Mouse (Mus musculus) right cerebral cortex, postnatal 14 days (tissue): ENCODE measurements around the gene Cope.
A peak's percentile ranks its signal among the peaks of the same experiment; 100 is the strongest.

Experiments used
- DNase-seq: peaks from one replicate; pipeline ENCODE4 v3.0.0; 2022

Gene Cope

DNA sequence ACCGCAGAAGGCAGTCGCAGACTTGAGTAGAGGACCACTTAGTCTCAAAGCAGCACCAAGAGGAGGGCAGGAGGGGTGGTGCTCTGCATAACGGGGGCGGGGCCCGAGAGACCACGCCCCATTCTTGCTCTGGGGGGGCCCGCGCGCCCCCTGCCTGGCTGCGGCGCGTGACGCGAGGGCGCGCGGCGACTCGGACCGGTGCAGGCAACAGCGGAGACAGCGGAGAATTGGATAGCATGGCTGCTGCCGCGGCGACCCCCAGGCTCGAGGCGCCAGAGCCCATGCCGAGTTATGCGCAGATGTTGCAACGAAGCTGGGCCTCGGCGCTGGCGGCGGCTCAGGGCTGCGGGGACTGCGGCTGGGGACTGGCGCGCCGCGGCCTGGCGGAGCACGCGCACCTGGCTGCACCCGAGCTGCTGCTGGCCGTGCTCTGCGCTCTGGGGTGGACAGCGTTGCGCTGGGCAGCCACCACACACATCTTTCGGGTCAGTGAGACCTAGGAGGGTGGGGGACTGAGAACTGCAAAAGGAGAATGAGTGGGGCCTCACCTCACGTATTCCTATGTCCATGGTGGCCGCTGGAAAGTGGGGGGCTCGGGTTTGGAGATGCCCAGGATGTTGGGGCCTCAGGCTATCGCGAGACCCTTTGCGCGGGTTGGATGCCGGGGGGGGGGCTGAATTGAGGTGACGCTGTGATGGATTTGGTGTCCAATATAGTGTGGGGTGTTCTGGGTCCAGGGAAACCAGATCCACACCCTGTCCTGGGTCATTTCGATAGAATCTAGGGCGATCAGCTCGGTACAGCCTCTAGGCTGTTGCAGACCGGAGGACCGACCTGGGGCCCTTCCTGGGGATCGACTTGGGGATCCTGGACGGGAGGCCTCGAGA is 13.5 kb downstream of the Cope start, which contains the start of gene Cers1:
Gene Cers1, plus strand, starts transcription at position 152 of the 887 bp plus-strand sequence.
- DNase-seq, result peak; percentile 80

DNA sequence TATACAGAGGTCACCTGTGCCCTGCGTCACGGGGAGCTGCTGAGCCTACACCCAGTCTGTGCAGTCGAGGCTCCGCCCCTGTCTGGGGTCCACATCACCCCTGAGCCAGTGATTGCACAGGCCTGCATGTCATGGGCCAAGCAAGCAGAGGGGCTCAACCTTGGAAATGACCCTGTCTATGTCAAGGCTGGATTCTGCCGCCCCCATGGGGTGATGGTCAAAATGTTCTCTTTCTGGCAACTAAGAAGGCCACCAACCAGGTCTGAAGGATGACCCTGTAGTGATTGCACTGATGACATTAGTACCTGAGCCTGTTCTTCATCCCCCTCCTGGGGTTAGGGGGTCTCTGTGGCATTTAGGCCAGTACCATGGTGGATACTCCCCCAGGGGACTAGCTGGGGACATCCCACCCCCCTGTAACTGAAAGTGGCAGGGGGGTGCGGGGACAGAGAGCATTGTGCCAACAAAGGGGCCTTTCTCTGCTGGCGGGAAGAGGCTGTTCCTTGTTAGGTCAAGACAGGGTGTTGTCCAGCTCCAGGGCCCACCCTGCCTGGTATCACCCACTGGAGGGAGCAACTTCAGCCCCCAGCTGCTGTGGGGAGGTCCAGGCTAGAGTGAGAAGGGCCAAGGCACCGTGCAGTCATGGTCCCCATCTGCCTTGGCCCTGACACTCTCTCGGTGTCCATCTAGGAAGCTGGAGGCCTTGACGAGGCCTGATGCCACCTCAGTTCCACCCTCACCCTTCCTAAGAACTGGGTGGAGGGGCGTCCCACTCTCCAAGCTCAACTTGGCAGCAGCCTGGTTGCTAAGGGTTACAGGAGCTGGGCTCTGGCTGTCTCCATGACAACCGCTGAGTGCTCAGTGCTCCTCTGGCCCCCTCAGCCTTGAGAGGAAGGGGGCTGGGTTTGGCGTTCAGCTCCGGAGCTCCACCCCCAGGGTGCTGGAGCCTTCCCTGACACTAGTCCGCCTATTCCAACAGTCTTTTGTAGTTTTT is 14.5 kb downstream of the Cope start:
- DNase-seq, result peak; percentile 88

DNA sequence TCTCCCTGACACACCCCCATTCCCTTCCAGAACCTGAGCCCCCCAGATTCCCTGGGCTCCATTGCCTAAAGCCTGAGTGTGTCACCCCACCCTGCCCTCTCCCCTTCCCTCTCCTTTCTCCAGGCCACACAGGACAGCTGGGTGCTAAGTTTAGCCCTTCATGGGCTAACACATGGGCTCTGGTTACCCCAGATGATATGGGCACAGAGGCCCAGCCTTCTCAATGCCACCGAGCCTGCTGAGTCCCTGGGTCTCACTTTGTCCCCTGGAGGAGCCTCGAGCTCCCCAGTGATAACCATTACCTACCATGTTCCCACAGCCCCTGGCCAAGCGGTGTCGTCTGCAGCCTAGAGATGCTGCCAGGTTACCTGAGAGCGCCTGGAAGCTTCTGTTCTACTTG is 15.6 kb downstream of the Cope start:
- no peak for DNase-seq

DNA sequence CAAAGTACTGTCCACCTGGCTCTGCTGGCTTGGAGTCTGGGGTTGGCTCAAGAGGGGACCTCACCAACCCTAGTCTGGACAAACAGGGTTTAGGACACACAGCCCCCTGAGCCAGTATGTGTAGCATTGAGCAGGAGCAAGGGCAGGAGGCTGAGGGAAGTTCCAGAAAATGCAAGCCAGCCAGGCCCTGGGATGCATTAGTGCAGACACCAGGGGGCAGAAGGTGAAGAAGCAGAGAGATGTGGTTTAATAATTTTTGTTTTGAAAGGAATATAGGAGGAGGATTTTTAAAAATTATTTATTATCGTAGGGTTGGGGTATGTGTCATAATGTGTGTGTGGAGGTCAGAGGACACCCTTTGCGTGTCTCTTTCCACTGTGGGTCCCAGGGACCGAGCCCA is 21.4 kb downstream of the Cope start:
- DNase-seq, result no peak

DNA sequence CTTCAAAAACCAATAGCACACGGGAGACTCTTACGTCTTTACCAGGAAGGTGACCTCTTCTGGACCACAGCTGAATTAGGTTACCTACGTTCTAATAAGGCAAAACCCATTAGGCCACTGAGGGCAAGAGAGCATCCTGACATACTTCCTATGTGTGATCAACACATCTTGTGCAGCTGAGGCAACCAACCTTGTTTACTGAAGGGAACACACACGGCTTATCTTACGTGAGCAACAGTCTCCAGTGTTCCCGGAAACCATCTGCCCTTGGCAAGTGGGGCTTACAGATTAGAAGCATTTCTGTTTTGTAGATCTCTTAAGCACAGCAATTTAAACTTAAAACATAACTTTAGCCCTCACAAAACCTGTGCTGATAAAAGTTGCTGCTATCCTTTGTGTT is 25.2 kb downstream of the Cope start:
- DNase-seq, result no peak

DNA sequence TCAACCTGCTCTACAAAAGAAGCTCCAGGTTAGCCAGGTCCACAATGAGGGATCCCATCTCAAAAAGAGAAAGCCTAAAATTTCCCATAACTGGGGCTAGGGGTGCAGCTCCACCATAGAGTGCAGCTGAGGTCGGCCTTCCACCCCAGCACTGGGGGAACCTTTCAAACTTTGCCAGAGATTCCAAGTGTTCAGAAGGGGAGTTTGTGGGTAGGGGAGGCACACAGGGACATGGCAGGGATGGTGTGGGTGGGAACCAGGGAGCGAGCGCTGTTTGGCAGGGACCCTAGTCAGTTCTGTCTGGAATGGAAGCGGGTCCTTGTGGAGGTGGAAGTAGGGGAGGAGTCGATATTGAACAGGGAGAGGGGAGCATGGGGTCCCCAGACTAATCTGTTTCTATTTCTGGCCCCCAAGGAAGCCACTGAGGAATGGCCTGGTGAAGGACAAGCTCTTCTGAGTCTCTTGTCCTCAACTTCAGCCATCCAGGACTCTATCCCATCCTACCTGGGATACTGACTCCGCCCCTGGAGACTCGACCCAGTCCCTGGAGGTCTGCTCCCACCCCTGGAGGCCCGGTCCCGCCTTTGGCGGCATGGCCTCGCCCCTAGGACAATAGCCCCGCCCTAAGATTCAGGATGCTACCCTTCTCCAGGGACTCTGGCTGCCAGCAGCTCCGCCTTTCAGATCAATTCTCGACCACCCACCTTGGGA is 27.0 kb downstream of the Cope start, which contains the start of gene Gdf1:
Gene Gdf1, plus strand, starts transcription at position 694 of the 711 bp plus-strand sequence.
- no peak for DNase-seq

DNA sequence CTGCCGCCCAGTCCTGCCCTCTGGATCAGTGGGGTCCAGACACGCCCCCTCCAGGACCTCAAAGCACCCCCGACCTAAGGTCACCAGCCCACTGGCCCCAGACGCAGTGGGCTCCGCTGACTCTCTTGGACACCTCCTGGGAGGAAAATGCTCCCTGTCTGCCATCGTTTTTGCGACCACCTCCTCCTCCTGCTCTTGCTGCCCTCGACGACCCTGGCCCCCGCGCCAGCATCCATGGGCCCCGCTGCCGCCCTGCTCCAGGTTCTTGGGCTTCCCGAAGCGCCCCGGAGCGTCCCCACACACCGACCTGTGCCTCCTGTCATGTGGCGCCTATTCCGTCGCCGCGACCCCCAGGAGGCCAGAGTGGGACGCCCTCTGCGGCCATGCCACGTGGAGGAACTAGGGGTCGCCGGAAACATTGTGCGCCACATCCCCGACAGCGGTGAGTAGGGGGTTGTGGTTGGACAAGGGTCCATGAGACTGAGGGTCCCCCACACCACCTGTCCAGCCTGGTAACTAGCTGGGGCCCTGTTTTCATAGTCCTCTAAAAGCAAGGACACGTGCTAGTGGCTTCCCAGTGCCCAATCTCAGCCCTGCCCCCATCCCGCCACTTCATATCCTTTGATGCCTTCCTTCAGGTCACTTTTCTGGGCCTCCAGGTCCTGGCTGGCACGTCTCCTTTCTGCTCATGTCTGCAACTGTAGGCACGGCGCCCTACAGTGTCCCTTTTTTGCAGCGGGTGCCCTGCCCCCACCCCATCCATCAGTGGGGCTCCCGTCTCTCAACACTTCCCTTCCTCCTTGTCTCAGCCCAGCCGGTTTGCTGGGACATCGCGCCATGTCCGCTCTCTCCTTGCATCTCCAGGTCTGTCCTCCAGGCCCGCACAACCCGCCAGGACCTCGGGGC is 27.8 kb downstream of the Cope start:
- peak; percentile 48 for DNase-seq

DNA sequence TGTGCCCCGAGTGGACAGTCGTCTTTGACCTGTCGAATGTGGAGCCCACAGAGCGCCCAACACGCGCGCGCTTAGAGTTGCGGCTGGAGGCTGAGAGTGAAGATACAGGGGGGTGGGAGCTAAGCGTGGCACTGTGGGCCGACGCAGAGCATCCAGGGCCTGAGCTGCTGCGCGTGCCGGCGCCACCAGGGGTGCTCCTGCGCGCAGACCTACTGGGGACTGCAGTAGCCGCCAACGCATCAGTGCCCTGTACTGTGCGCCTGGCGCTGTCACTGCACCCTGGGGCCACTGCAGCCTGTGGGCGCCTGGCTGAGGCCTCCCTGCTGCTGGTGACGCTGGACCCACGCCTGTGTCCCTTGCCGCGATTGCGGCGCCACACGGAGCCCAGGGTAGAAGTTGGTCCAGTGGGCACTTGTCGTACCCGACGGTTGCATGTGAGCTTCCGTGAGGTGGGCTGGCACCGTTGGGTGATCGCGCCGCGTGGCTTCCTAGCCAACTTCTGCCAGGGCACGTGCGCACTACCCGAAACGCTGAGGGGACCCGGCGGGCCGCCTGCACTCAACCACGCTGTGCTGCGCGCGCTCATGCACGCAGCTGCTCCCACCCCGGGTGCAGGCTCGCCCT is 28.5 kb downstream of the Cope start:
- DNase-seq, result peak; percentile 76

DNA sequence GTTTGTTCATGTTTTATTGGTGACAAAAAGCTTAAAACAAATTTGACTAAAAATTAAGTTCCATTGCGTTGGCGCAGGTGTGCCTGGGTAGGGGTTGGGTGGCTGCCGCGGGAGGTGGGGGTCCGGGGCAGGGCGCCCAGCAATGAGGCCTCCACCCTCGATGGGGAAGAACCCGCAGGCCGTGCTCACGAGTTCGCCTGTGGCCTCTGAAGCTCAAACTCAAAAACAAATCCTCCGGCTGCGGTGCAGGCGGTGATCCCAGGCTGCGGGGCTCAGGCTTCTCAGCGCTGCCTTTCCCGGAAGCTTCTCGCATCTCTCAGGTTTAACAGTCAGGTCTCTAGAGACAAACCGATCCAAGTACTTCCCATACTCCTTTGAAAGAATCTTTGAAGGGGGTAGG is 29.2 kb downstream of the Cope start:
- peak; percentile 47 for DNase-seq

DNA sequence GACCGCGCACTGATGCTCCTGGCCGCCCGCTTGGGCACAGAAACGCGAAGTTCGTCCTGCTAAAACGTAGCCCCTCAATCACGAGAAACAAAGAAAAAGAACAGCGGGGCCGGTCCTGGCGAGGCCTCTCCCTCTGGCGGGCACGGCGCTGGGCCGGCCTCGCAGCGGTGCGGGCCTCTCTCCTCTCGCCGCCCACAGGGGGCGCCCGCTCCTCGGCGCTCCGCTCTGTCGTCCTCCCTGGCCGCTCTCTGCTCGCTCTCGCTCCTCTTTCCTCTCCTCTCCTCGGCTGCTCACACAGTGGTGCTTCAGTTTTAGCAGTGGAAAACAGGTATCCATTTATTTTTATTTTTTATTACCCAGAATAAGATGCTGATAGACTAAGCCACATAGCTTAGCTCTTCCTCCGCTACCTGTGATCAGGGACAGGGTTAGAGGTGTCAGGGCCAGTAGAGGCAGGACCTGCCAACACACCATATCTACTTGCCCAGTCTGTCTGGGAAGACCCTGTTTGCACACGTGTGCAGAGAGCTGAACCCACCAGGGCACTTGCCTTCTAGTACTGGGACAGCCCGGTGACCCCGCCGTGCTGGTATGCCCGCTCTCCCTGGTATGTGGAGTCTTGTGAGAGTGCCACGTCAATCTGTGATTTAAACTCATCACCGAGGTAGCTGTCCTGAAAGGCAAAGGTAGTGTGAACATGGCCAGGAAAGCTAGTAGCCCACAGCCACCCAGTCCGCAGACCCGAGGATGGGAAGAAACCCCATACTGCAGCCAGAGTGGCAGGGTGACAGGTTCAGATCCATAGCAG is 30.0 kb downstream of the Cope start:
- DNase-seq, result peak; percentile 82

DNA sequence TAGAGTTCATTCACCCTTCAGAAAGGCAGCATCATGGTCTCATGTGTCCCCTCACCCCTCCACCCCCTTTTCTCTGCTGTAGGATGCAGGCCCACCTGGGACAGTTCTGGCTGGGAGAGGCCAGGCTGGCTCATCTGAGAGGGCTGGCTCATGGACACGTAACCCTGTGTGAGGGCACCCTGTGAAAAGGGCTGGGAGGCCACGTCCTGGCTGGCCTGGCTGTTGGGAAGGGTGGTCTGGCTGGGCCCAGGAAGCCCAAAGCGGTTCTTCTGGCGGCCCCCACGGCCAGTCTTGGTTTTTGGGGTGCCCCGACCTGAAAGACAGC is 30.5 kb downstream of the Cope start:
- DNase-seq, result no peak

DNA sequence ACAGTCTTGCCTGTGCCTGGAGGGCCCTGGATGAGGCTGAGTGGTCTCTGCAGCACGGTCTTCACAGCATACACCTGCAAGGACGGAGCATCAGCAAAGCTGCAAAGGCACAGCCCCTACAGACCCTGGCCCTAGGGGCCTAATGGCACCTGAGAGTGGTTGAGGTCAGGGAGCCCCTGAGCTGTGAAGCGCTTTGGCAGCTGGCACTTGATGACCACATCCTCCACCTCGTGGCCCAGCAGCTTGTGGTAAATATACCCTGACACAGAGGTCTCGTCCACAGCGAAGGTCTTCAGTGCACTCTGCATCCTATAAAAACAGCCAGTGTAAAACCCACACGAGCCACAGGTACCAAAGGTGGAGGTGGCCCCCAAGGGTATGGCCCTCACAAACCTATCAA is 36.6 kb downstream of the Cope start:
- DNase-seq, result no peak

DNA sequence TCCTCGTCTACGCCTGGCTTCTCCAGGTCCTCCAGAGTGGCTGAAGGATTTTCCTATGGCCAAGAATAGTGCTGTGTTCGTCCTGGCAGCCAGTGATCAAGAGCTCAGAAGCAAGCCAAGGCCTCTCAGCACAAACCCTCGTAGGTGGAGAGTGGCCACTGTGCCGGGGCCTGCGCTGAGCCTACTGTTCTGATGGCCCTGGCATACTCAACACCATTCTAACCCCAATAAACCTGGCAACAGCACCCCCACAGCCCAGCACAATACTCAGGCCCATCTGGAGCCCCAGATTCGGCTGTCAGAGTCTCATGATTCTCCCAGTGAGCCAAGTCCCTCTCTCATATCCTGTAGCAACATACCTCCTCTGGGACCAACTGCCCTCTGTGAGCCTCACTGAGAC is 38.3 kb downstream of the Cope start:
- no peak for DNase-seq

DNA sequence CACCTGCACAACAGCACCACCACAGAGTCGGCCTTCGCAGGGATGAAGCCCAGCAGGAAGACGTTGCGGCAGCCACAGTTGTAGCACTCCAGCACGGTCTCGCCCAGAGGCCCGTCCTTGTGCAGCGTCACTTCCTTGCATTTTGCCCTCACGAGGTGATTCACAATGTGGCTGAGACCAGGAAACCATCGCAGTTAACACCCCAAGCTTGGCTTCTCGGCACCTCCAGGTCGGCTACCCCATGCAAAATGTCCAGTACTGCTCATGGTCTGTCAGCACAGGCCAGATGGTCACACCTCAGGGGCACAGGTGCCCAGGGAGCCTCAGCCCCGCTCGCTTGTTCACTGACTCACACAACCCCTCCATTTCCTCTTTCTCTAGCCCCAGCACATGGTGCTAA is 39.7 kb downstream of the Cope start:
- DNase-seq, result no peak

DNA sequence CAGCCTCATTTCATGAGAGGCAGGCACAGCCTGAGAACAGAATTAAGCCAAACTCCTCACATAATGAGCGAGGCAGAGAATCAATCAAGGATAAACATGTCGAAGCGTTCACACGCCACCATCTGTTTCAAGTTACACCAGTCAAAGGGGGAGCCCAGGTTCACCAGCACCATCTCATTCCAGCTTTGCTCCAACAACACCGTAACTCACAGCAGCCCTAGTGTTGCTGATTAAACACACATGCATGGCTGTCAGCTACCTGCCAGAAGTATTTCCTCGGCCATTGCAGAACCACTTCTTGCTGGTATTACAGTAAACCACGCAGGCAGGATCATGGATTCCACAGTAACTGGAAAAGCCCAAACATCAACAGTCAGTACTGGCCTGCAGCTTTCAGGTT is 40.8 kb downstream of the Cope start:
- no peak for DNase-seq

DNA sequence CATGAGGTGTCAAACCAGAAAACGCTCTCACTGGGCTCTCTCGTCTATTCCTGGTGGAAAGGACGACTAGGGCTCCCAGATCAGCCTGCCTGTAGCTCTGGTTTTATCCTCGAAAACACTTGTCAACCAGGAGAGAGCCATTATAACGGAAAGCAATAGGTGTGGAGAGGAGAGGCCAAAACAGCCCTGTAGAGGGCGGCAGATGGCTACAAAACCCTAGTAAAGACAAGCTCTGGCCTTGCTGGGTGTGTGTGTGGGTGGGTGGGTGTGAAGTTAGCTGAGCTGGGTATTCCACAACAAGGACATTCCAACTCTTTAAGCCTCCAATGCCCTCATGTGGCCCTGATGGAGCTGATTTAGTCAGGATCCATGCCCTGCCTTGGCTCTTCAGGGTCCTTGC is 41.4 kb downstream of the Cope start:
- no peak for DNase-seq

DNA sequence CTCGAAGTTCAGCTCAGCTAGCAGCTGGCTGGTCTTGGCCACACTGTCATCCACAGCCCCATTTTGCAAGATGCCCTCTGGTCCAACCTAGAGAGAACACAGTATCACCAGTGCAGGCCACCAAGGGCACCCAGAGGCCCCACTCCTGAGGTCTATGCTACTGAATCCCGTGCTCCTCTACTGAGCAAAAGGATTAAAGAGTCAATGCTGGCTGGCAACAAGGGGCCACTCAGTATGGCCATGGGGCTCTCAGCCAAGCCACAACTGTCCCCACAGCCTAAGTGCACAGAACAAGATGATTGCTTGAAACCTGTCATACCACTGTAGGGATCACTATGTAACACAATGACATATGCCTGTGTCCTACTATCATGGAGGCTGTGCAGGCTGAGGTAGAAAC is 42.0 kb downstream of the Cope start:
- DNase-seq, result no peak

DNA sequence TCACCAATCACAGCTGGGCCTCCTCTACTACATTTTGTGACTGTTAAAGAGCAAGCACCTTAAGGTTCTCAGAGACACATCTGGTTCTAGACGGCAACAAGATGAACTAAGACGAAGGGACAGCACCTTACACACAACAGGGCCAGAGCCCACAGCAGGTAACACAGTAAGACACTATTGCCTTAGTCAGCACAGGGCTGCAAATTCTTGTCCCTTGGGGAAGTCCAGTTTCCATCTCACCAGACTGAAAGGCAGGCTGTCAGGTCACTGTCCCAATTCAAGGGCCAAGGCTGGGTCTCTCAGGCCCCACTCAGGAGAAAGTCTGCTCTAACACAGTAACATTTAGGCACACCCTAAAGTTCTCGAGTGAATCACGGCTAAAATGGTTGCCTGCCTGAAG is 45.1 kb downstream of the Cope start:
- DNase-seq, result no peak

DNA sequence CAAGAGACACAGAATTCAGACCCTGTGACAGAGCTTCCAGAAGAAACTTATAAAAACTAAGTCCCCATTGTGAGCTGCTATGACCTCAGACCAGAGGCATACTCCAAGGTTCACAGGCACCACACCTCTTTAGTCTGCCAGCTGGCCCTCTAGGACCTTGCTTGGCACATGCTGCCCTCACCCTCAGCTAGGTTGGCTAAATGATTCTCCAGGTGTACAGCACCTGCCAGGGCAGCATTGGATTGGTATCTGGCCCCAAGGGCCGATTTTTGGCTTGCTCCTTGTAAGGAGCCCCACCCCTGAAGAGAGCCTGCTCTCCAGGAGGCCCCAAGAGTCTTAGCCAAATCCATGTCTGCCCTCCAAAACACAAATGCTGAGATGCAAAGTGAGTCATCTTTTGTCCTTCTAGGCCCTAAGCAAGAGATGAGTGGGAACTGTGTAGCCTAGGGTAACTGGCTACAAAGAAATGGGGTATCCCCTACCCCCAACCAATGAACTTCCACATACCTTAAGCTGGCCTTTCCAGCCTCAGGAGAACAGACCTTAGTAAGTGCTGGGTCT is 45.6 kb downstream of the Cope start:
- DNase-seq, result no peak
